Mouse (Mus musculus) lung, postnatal 0 days (tissue): ENCODE results near the gene Rin1. TPM values are rescaled to one million over a fixed set of nuclear protein-coding genes. Genes with fewer than 3 reads are reported as not detected.

ENCODE experiments used
- ATAC-seq: fragments of 200-750 bp; cut with Nextera tagmentation; 2 replicates; pipeline ENCODE4 v1.8.0; 2017; ENCODE audit warnings: moderate library complexity
- DNase-seq: peaks from one replicate; pipeline ENCODE4 v3.0.0-alpha.2; 2016; ENCODE audit warnings: low spot score
- H3K27ac ChIP-seq: fragments of 300-500 bp; sonication (generic); 2 replicates; pipeline ENCODE4 v1.5.1; 2014; ENCODE audit warnings: antibody characterized with exemption, mild to moderate bottlenecking, low read length, mixed read lengths
- H3K27me3 ChIP-seq: fragments of 300-500 bp; sonication (generic); replicated peaks from 2 replicates; pipeline ENCODE4 v1.6.1; 2014; ENCODE audit warnings: low read length, mixed read lengths; ENCODE audit not compliant: insufficient read depth
- H3K36me3 ChIP-seq: fragments of 300-500 bp; sonication (generic); 2 replicates; pipeline ENCODE4 v1.6.1; 2014; ENCODE audit warnings: low read length, mixed read lengths; ENCODE audit not compliant: insufficient read depth
- H3K4me1 ChIP-seq: fragments of 300-500 bp; sonication (generic); 2 replicates; pipeline ENCODE4 v1.6.1; 2014; ENCODE audit warnings: antibody characterized with exemption, low read depth, low read length, mixed read lengths; ENCODE audit not compliant: insufficient read depth
- H3K4me2 ChIP-seq: fragments of 300-500 bp; sonication (generic); replicated peaks from 2 replicates; pipeline ENCODE4 v1.6.1; 2014; ENCODE audit warnings: low read depth, mild to moderate bottlenecking, low read length, moderate library complexity, mixed read lengths
- H3K4me3 ChIP-seq: fragments of 300-500 bp; sonication (generic); 2 replicates; pipeline ENCODE4 v1.5.1; 2014; ENCODE audit warnings: low read depth, low read length
- H3K9ac ChIP-seq: fragments of 300-500 bp; sonication (generic); replicated peaks from 2 replicates; pipeline ENCODE4 v1.6.1; 2014; ENCODE audit warnings: low read depth, mild to moderate bottlenecking
- H3K9me3 ChIP-seq: fragments of 300-500 bp; sonication (generic); 2 replicates; pipeline ENCODE4 v1.6.1; 2016; ENCODE audit warnings: low read length, mixed read lengths
- CTCF ChIP-seq: IDR thresholded peaks from 2 replicates; pipeline ENCODE4 v1.5.1; 2016; ENCODE audit warnings: antibody characterized with exemption, mild to moderate bottlenecking
- EP300 ChIP-seq: IDR thresholded peaks from 2 replicates; pipeline ENCODE4 v1.6.1; 2016; ENCODE audit warnings: antibody characterized with exemption, mild to moderate bottlenecking, control low read depth
- WGBS: fragments of 180-500 bp; shearing (Covaris S2); extraction: QIAGEN DNeasy Blood & Tissue Kit; methylation state at CpG from one replicate; pipeline ENCODE4 v1.1.7; 2014; 5-methylcytosine and 5-hydroxymethylcytosine counted together
- polyA plus RNA-seq: library from polyadenylated mRNA; unstranded; fragments of >200 nt; fragmentation: Nextera tagmentation; extraction: Ambion mirVana; gene quantifications from 2 replicates; pipeline ENCODE4 v1.2.1, GENCODE M21; 2015

Gene Rin1
- polyA plus RNA-seq, 1 experiment from 2014 or later, result 1.7 TPM

GRCm38 (mm10) chr19:5040862-5041523, 9.3 kb upstream of the Rin1 start, which contains the start of gene Brms1:
Gene Brms1 (plus strand): TSS chr19:5041354.
- 3% methylated on average over 40 of the region's 40 CpGs for WGBS
- Histone ChIP-seq H3K4me2 (peak within 1 kb of the TSS; percentile 79), H3K9me3 (no peaks in the 10 kb centered on the region), H3K36me3 (no peaks in the 10 kb centered on the region), H3K4me3 (peak within 1 kb of the TSS; percentile 84), H3K4me1 (peaks cover 4% of the 10 kb centered on the region), H3K9ac (peak within 1 kb of the TSS; percentile 72), H3K27me3 (no peaks in the 10 kb centered on the region), H3K27ac (peak within 1 kb of the TSS; percentile 85)
- peak; percentile 89 for ATAC-seq
- TF ChIP-seq CTCF (no peak), EP300 (no peak)
- peak; percentile 96 for DNase-seq

GRCm38 (mm10) chr19:5041588-5041987, 8.7 kb upstream of the Rin1 start:
- DNase-seq (no peak), ATAC-seq (no peak)
- Histone ChIP-seq H3K4me2 (peak overlapping the region; percentile 79), H3K4me1 (peaks cover 4% of the 10 kb centered on the region), H3K9me3 (no peaks in the 10 kb centered on the region), H3K27me3 (no peaks in the 10 kb centered on the region), H3K4me3 (peak overlapping the region; percentile 84), H3K9ac (peak overlapping the region; percentile 72), H3K36me3 (no peaks in the 10 kb centered on the region), H3K27ac (peak overlapping the region; percentile 85)
- WGBS, result under 1% methylated on average over 16 of the region's 16 CpGs
- TF ChIP-seq EP300, result no peak

GRCm38 (mm10) chr19:5045531-5045930, 4.8 kb upstream of the Rin1 start:
- Histone ChIP-seq H3K27me3 (no peaks in the 10 kb centered on the region), H3K27ac (no peak overlapping the region), H3K4me3 (no peak overlapping the region), H3K9me3 (no peaks in the 10 kb centered on the region), H3K36me3 (peaks cover 13% of the 10 kb centered on the region; the same call in 1 of the 2 replicates), H3K4me1 (peaks cover under 1% of the 10 kb centered on the region; the same call in 1 of the 2 replicates), H3K4me2 (no peak overlapping the region), H3K9ac (no peak overlapping the region)
- 67% methylated on average over 4 of the region's 4 CpGs for WGBS
- no peak for TF ChIP-seq CTCF
- DNase-seq, result no peak
- ATAC-seq, result no peak

GRCm38 (mm10) chr19:5048138-5049056, 1.9 kb upstream of the Rin1 start:
- TF ChIP-seq EP300 (no peak), CTCF (peak; percentile 16; the same call in 1 of the 2 replicates)
- 81% methylated on average over 14 of the region's 14 CpGs for WGBS
- no peak overlapping the region for H3K4me2 ChIP-seq
- no peaks in the 10 kb centered on the region for H3K9me3 ChIP-seq
- no peak overlapping the region for H3K9ac ChIP-seq
- H3K4me3 ChIP-seq, result no peak overlapping the region
- DNase-seq (no peak), ATAC-seq (no peak)
- peaks cover 13% of the 10 kb centered on the region; the same call in 1 of the 2 replicates for H3K36me3 ChIP-seq
- no peak overlapping the region for H3K27ac ChIP-seq
- no peaks in the 10 kb centered on the region for H3K27me3 ChIP-seq
- no peaks in the 10 kb centered on the region for H3K4me1 ChIP-seq

- 84% methylated on average over 6 of the region's 6 CpGs for WGBS
- no peak for TF ChIP-seq CTCF
- TF ChIP-seq EP300, result no peak
These were observed 956 bp upstream of the Rin1 start for GRCm38 (mm10) chr19:5049325-5049724.

GRCm38 (mm10) chr19:5051031-5051430, 750 bp downstream of the Rin1 start:
- Histone ChIP-seq H3K27ac (peak overlapping the region; percentile 66), H3K4me3 (peak overlapping the region; percentile 14), H3K9me3 (no peaks in the 10 kb centered on the region), H3K4me1 (no peaks in the 10 kb centered on the region), H3K27me3 (no peaks in the 10 kb centered on the region), H3K9ac (0 out of 2 replicates have a peak overlapping the region, but pooled peaks have one; percentile 0), H3K36me3 (peaks cover 13% of the 10 kb centered on the region; the same call in 1 of the 2 replicates), H3K4me2 (peak overlapping the region; percentile 54)
- TF ChIP-seq CTCF (no peak), EP300 (0 out of 2 replicates have a peak, but pooled peaks have one; percentile 3)
- WGBS, result 4% methylated on average over 17 of the region's 17 CpGs
- ATAC-seq (peak; percentile 32), DNase-seq (peak; percentile 34)

More at GRCm38 (mm10) chr19:5049325-5049724, 956 bp upstream of the Rin1 start:
- ATAC-seq (no peak), DNase-seq (no peak)
- peaks cover 13% of the 10 kb centered on the region; the same call in 1 of the 2 replicates for H3K36me3 ChIP-seq
- no peaks in the 10 kb centered on the region for H3K9me3 ChIP-seq
- no peaks in the 10 kb centered on the region for H3K4me1 ChIP-seq
- no peaks in the 10 kb centered on the region for H3K27me3 ChIP-seq
- H3K4me3 ChIP-seq, result no peak overlapping the region
- no peak overlapping the region for H3K9ac ChIP-seq
- no peak overlapping the region for H3K27ac ChIP-seq
- no peak overlapping the region for H3K4me2 ChIP-seq
